Mouse (Mus musculus) G1E (cell line): ENCODE measurements around the gene Calm5.

Source experiments
- CTCF ChIP-seq: IDR thresholded peaks from 2 replicates; pipeline ENCODE4 v1.5.1; 2012; ENCODE audit warnings: low read depth, low read length, inconsistent platforms, mixed read lengths
- GATA1 ChIP-seq: IDR thresholded peaks from 2 replicates; pipeline ENCODE4 v1.6.1; 2012; ENCODE audit warnings: borderline replicate concordance, low read length, inconsistent platforms, mixed read lengths
- POLR2AphosphoS5 ChIP-seq: IDR thresholded peaks from 2 replicates; pipeline ENCODE4 v1.6.1; 2012; ENCODE audit warnings: low read depth, low read length, inconsistent platforms; ENCODE audit not compliant: insufficient replicate concordance

DNA sequence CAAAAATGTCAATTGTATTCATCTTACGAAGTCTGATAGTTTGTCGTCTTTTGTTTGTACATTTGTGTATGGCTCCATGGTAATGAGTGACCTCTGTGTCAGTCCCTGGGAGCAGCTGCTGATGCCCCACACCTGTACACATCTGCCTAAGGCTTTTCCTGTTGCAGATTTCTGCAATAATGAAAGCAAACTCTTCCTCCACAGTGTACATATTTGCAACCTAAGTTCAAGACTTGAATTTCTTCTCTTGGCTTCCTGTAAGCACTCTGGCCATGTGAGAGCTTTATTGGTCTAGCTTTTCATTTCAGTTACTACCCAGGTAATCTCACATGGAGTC lies 35.3 kb upstream of the Calm5 start:
- no peak for TF ChIP-seq CTCF
- TF ChIP-seq POLR2AphosphoS5 = no peak
- no peak for TF ChIP-seq GATA1
